Mouse (Mus musculus) urinary bladder, adult 18-20 months (tissue): ENCODE data around the gene Jak2.

Experiments
- DNase-seq, 2 experiments: peaks; one replicate each; pipeline ENCODE4 v3.0.0; 2022; ENCODE audit warnings: low spot score in 2 of 2, mixed read lengths in 2 of 2

Gene Jak2

DNA sequence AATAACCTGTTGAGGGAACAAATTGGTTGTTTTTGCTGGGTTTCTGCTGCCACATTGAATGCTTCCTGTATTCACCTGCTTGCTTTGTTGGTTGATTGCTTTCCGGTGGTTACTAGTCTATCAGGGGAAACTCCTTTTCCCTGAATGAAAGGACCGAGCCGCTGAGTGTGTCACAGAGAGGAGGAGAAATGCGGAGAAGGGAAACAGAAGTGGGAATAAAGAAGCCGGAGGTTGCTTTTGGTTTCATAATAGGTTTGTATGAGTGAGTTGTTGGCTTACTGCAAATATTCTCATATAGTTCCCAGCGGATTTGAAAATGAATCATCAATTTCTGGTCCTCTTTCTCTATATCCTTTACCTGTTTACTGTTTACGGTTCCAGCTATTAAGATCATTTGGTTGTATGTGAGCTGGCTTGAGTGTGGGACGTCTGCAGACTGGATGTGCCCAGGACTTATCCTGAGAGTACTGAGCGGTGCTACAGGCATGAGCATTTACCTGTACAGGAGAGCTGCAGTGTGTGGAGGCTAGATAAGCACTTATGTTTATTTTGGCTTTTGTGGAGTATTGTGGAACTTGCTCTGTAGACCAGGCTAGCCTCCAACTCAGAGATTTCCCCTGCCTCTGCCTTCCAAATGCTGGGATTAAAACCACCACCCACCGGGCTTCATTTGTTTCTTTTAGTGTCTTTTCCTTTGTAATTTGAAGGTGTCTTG, 1.4 kb downstream of the Jak2 start:
- no peak for DNase-seq

DNA sequence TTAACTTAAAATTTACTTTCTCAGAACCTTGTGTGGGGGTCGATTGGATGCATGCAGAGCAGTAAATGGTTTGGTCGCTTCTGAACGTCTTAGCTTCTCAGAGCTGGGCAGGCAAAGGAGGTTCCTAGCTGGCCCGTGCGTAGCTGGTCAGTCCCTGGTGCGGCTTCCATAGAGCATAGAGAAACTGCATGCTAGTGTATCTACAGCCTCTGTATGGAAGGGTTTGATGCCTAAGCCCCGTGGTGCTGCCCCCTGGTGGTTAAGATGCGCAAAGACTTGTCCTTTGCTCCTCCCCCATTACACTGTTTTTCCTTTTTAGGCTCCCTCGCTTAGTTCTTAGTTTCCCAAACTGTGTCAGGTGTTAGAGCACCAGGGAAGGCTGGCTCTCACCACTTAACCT, 2.1 kb downstream of the Jak2 start:
- DNase-seq: peak; percentile 61 to 82

DNA sequence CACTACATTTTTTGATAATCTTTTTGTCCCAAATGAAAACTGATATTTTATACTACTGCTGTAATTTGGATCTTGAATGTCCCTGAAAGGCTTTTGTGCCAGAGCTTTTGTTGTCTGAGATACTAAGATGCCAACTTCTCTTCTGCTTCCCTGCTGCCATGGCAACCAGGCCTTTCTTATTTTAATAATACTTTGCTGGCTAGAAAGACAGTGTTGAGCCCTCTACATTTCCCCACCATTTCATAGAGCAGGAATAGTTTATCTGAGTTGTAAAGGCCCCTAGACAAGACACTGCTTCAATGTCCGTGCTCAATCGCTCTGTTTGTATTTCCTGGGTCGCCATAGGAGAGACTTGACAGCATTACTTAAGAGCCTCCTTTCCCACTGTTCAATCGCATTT, 3.0 kb downstream of the Jak2 start:
- no peak for DNase-seq

DNA sequence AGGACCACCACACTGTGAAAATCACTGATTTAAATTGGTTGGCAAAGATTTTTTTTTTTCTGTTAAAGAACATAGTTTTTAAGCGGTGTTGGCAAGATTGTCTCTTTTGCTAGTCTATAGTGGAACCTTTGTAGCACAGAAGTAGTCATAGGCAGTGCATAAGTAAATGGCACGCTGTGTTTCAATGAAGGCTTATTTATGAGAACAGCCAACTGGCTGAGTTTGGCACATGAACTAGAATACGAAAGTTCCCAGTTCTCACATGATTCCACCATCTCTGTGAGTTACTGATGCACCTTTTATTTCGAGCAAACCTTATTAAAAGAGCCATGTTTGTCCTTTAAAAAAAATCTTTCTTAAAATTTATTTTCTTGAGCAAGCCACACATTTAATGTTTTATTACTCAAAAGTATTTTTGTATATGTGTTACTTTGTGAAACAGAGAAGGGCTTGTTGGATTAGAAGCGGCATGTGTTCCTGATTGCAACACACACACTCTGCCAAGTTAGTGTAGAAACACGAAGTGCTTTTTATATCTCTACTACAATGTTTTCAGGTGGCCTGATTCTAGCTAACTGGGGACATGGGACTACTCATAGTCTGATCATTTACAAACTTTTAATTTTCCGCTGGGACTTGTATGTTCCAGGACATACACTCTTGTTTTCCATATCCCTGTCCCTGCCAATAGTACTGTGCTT, 3.8 kb downstream of the Jak2 start:
- no peak for DNase-seq

DNA sequence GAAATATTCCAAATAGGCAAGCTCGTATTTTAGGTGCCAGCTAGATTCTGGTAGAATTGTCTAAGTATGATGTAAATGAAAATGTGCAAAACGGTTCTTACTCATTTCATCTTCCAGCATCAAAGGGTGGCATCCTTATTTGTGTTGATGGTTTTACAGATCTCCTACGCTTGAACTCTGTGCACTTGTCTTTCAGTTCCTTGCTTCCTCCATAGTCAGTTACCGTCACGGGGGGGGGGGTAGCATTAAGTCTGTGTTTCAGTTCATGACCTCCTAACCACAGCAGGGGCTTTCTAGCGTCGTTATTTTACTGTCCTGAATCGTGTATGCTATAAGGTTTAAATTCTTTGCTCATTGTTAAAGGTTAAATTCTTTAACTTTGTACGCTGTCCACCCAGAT, 10.0 kb downstream of the Jak2 start:
- DNase-seq: no peak

DNA sequence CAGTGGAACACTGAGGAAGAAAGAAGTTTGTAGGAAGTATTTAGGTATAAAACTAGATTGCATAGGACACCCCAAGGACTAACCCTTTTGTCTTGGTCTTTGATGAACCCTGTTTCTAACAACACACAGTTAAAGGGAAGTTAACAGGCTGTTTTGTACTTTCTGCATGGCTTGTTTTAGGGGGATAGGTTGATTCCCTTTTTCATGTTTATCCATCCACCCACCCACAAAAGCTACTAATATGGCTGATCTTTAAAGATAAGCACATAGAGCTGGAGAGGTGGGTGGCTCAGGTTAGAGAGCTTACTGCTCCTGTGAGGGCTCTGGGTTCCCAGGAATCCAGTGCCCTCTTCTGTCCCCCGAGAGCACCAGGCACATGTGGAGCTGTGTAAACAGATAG, 11.9 kb downstream of the Jak2 start:
- DNase-seq: no peak

DNA sequence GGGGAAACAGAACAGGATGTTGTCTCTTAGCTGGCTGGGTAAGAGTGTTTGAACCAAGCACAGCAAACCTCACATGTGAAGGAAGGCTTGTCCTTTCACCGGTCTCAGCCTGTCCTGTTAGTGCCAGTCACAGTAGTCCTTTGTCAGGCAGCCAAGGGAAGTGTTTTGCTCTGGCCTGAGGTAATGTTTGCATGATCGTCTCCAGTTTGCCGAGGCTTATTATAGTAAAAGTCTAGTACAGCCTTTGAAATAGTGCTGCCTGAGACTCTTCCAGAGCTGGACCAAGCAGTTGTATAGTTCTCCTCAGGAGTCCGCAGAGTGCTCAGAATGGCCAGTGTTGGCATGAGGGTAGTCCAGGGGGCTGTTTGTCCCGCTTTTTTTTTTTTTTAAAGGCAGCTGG, 13.9 kb downstream of the Jak2 start:
- DNase-seq: peak in 1 of 2 experiments; percentile 31

DNA sequence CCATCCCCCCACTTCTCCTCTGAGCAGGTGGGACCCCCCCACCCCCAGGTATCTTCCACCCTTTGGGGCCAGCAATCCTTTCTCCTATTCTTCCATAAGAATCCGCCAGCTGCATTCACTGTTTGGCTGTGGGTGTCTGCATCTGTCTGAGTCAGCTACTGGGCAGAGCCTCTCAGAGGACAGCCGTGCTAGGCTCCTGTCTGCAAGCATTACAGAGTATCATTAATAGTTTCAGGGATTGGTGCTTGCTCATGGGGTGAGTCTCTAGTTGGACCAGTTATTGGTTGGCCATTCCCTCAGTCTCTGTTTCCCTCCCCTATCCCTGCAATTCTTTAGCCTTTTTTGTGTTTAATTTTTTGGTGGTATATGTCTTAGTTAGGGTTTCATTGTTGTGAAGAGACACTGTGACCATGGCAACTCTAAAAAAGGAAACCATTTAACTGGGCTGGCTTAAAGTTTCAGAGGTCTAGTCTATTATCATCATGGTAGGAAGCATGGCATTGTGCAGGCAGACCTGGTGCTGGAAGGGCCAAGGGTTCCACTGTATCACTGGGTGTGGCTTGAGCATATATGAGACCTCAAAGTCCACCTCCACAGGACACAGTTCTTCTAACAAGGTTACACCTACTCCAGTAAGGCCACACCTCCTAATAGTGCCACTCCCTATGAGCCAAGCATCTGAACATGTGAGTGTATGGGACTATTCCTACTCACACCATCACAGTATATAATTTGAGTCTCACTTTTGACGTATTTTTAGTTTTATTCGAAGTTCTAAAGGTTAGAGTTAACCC, 15.6 kb downstream of the Jak2 start:
- DNase-seq: no peak

DNA sequence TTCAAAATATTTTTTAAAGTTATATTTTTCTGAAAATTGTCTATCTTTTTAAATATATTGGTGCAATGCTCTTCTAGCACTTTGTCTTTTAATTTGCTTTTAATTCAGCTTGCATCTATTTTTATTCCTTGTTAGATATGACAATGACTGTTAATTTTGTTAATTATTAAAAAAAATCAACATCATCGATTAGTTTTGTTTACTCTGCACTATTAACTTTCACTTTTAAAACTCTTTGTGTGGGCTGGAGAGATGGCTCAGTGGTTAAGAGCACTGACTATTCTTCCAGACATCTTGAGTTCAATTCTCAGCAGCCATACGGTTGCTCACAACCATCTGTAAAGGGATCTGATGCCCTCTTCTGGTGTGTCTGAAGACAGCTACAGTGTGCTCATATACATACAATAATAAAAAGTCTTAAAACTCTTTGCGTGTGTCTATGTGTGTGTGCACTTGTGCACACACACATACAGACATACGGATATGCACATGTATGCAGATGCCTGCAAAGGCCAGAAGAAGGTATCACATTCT, 17.2 kb downstream of the Jak2 start:
- no peak for DNase-seq

DNA sequence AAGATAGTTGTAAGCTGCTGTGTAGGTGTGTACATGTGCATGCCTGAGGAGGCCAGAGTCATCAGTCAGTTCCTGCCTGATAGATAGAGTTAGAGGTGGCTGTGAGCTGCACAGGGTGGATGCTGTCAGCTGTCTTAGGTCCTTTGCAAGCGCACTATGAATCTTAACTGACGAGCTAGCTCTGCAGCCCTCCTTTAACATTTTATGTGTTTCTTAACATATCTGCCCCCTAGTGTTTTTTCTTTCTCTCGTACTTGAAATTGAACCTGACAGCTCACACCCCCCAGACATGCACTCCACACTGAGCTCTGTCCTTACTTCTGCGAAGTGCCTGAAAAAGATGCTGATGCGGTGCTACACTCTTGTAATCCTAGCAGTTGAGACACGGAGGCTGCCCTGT, 18.6 kb downstream of the Jak2 start:
- DNase-seq: no peak

DNA sequence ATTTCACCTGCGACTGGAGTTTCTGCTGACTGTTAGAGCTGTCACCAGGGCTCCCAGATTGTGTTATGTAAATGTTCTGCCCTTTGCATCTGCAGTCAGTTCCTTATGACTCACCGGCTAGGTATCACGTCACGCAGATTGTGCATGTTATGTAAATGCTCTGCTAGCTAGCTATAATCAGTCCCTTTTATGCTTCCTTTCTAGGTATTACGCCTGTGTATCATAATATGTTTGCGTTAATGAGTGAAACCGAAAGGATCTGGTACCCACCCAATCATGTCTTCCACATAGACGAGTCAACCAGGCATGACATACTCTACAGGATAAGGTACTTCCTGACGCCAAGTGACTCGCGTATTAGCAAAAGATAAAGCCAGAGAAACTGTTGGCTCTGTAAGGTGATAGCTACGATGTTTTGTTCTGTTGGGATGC, 19.5 kb downstream of the Jak2 start:
- DNase-seq: peak in 1 of 2 experiments; percentile 34

DNA sequence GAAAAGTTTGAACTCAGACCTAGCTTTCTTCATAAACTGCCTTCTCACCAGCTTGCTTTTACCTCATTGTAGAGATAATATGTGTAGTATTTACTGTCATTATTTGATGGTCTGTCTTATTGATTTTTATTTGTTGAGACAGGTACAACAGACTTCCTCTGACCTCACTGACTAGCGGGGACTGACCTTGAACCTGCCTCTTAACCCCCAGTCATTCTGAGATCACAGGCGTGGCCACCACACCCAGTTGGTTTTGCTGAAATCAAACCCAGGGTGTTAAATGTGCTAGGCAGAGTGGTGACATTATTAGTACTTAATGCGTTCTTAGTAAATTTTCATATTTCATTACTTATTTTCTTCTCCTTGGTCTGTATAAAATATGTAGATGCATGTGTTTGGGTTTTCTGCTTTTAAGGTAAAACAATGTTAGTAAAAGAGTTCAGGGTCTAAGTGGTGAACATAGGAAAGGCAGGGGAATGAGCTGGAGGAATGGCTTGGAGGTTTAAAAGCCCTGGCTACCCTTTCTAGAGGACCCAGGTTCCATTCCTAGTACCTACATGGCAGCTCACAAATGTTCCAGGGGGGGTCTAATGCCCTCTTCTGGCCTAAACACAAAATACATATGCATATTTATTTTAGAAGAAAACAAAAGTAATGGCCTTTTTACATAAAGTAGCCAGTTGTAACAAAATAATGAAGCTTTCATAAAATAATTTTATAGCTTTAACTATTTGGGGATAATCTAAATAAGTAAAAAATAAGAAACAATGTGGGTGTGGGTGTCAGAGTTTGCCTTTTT, 20.6 kb downstream of the Jak2 start:
- DNase-seq: no peak

DNA sequence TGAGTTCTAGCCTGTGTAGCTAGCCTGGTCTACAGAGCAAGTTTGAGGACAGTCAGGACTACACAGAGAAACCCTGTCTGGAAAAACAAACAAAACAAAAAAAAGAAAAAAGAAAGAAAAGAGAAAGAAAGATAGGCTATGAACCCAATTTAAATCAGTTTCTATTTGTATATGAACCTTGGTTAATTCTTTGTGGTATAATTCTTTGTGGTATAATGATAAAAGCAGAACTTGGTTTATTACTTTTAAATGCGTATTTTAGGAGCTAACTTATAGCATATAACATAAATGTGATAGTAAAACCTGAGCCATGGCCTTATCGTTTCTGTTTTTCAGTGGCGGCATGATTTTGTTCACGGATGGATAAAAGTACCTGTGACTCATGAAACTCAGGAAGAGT, 24.8 kb downstream of the Jak2 start:
- DNase-seq: no peak

DNA sequence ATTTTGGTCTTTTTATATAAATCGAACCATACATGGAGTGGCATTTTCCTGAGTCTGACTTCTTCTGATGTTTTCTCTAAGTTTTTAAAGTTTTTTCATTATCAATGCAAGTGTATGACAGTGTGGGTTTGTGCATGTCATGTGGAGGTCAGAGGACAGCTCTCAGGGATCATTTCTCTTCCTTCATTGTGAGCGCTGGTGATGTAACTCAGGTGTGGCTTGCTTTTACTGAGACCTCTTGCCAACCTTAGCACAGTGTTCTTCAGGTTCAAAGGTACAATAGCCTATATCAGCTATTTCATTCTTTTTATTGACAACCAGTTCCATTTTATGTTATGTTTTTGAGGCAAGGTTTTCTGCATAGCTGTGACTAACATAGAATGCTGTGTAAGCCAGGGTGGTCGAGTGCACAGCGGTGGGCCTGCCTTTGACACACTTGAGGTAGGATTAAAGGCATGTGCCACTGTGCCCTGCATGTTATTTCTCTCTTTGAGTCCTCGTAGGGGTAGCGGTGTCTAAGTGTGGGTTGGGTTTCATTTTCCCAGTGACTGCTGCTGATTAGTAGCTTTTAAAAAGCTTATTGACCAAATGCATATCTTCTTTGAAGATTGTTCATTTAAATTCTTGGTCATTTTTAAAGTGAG, 27.4 kb downstream of the Jak2 start:
- DNase-seq: no peak

DNA sequence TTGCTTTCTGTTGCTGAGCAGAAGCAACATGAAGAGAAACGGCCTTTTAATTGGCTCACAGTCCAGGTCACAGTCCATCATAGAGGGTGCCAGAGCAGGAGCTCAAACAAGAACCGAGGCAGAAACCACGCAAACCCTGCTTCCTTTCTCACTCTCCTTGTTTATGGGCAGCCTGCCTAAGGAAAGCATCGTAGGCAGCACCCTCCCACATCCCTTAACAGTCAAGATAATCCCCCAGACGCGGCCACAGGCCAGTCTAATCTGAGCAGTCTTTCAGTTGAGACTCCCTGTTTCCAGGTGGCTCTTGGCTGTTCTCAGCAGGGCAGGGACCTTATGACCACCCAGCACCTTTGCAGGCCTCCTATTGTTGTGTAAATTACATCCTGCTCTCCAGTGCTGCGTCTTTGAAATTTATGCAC, 33.8 kb downstream of the Jak2 start:
- DNase-seq: no peak

DNA sequence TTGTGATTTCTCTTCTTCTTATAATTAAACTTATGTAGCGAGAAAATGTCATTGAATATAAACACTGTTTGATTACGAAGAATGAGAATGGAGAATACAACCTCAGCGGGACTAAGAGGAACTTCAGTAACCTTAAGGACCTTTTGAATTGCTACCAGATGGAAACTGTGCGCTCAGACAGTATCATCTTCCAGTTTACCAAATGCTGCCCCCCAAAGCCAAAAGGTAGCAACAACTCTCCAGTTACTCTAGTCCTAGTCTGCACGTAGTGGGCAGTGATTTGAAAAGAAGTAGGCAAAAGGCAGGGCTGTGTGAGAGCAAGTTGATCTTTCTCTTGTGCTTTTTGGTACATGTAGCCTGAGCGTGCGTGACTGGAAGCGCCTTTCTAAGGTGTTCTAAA, 36.2 kb downstream of the Jak2 start:
- DNase-seq: no peak

DNA sequence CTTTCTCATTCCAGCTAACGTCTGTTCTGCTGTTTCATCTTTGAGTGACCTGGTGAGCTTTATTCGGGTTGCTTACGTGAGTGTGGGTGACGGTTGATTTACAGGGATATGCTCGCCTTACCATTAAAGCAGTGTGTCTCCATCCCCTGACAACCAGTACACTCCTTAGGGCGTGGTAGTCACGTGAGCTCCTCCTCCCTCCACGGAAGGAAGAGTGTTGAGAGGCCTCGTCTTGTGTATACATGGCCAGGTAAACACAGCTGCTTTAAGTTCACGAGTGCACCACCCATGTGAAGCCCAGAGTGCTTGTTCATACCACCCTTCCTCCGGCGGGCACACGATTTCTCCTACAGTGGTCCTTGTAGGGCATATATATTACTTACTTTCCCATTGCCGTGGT, 39.9 kb downstream of the Jak2 start:
- DNase-seq: no peak

DNA sequence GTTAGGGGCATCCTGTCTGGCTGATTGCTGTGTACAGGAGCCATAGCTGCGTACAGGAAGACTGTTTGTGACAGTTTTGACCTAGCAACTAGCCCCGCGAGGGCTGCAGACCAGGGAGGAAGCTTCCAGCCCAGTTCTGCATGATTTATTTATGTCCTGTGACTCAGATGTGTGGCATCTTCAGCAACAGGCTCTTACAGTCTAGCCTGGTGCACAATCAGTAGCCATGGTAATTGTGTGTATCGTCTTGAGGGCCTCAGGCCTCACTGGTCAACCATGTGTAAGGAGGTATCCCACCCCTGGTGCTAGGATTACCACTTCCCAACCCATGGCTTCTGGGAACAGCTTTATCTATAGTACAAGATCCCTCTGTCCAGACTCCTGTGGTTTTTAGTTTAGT, 40.9 kb downstream of the Jak2 start:
- DNase-seq: no peak

DNA sequence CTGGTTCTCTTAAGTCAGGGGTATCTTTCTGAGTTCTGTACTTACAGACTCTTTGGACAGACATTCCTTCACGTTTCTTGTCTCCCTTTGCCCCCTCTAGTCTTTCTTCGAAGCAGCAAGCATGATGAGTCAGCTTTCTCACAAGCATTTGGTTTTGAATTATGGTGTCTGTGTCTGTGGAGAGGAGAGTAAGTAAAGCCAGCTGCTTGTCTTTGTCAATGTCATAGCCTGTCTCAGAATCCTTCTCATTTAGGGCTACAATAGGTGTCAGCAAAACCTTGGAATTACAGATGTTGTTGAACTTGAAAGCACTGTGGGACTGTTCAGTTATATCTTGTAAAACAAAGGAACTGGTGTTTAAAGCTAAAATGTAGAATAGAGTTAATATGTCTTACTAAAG, 43.1 kb downstream of the Jak2 start:
- DNase-seq: no peak

DNA sequence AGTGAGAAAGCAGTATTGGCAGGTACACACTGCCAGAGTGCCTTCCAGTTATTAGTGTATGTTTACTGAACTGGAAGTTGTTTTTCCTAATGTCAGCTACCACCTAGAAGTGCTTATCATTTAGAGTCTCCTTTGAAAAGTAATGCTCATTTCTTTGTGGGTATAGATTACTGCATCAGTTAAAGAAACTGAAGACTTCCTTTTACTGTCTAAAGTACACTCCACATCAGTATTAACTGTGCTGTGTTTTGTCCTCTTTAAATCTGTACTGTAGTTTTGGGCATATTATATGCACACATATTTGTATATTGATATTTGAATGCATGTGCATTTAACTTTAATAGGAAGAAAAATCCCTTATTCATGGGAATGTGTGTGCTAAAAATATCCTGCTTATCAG, 44.5 kb downstream of the Jak2 start:
- no peak for DNase-seq

DNA sequence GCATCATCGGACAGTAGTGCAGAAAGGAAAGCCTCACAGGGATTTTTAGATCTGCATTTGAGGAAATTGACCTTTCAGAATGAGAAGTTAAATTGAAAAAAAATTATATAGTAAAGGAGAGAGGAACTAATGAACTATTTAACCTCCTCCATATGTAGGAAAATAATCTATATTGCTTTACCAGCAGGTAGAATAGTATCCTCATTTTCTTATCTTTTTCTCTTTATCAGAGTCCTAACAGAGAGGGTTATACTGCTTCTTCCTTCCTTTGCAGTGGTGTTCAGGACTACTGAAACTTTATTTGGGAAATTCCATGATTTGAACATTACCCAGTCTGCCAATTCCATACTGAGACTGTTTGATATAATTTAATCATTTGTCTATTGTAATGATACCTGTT, 45.7 kb downstream of the Jak2 start:
- DNase-seq: no peak
